Mouse (Mus musculus): Measurements from ENCODE around the gene Cstf2t. TPM values are rescaled to one million over a fixed set of nuclear protein-coding genes. Genes with fewer than 3 reads are reported as not detected.
A peak's percentile ranks its signal among the peaks of the same experiment; 100 is the strongest.

Cstf2t gene
- 26.7 and 29.9 TPM in 2 replicates for polyA plus RNA-seq (2012; ENCODE audit: insufficient read depth, insufficient read length, missing spikeins)

GRCm38 (mm10) chr19:31082662-31083429 lies at the start of gene Cstf2t:
Gene Cstf2t, plus strand, starts transcription at chr19:31082837.
- H3K27ac ChIP-seq (ENCODE audit: insufficient read depth, low read depth, low read length), result peak within 1 kb of the TSS; percentile 65

GRCm38 (mm10) chr19:31038951-31039350 lies 43.7 kb upstream of the Cstf2t start:
- no peak overlapping the region for H3K4me3 ChIP-seq (ENCODE audit: insufficient read depth, low read length)
- no peak overlapping the region for H3K27ac ChIP-seq (ENCODE audit: insufficient read depth, low read depth, low read length)
- TF ChIP-seq POLR2A (IDR thresholded peaks at IDR 0.05; ENCODE audit: borderline replicate concordance, low read depth, low read length) (no peak), CTCF (IDR thresholded peaks at IDR 0.05; ENCODE audit: low read depth, low read length) (no peak)
- no peaks in the 10 kb centered on the region for H3K4me1 ChIP-seq (ENCODE audit: control insufficient read depth, insufficient read depth, low read length)

More at GRCm38 (mm10) chr19:31082662-31083429, at the start of gene Cstf2t:
- TF ChIP-seq CTCF (IDR thresholded peaks at IDR 0.05; ENCODE audit: low read depth, low read length), result no peak
- no peak for TF ChIP-seq POLR2A (IDR thresholded peaks at IDR 0.05; ENCODE audit: borderline replicate concordance, low read depth, low read length)
- Histone ChIP-seq H3K4me3 (ENCODE audit: insufficient read depth, low read length) (peak within 1 kb of the TSS; percentile 96), H3K4me1 (ENCODE audit: control insufficient read depth, insufficient read depth, low read length) (peaks cover 6% of the 10 kb centered on the region; the same call in 1 of the 2 replicates)

- H3K4me1 ChIP-seq (ENCODE audit: control insufficient read depth, insufficient read depth, low read length), result no peaks in the 10 kb centered on the region
- H3K27ac ChIP-seq (ENCODE audit: insufficient read depth, low read depth, low read length), result no peak overlapping the region
- TF ChIP-seq CTCF (IDR thresholded peaks at IDR 0.05; ENCODE audit: low read depth, low read length), result no peak
- no peak for TF ChIP-seq POLR2A (IDR thresholded peaks at IDR 0.05; ENCODE audit: borderline replicate concordance, low read depth, low read length)
- H3K4me3 ChIP-seq (ENCODE audit: insufficient read depth, low read length), result no peak overlapping the region
Measured at GRCm38 (mm10) chr19:31040948-31041847, 41.4 kb upstream of the Cstf2t start.

- Histone ChIP-seq H3K4me3 (ENCODE audit: insufficient read depth, low read length) (no peak overlapping the region), H3K27ac (ENCODE audit: insufficient read depth, low read depth, low read length) (no peak overlapping the region), H3K4me1 (ENCODE audit: control insufficient read depth, insufficient read depth, low read length) (no peaks in the 10 kb centered on the region)
- TF ChIP-seq POLR2A (IDR thresholded peaks at IDR 0.05; ENCODE audit: borderline replicate concordance, low read depth, low read length) (no peak), CTCF (IDR thresholded peaks at IDR 0.05; ENCODE audit: low read depth, low read length) (no peak)
Measured at GRCm38 (mm10) chr19:31046601-31047000, 36.0 kb upstream of the Cstf2t start.

- Histone ChIP-seq H3K27ac (ENCODE audit: insufficient read depth, low read depth, low read length) (no peak overlapping the region), H3K4me1 (ENCODE audit: control insufficient read depth, insufficient read depth, low read length) (no peaks in the 10 kb centered on the region), H3K4me3 (ENCODE audit: insufficient read depth, low read length) (no peak overlapping the region)
- no peak for TF ChIP-seq CTCF (IDR thresholded peaks at IDR 0.05; ENCODE audit: low read depth, low read length)
- TF ChIP-seq POLR2A (IDR thresholded peaks at IDR 0.05; ENCODE audit: borderline replicate concordance, low read depth, low read length), result no peak
Measured at GRCm38 (mm10) chr19:31064740-31065139, 17.9 kb upstream of the Cstf2t start.

- no peak overlapping the region for H3K27ac ChIP-seq (ENCODE audit: insufficient read depth, low read depth, low read length)
- no peak overlapping the region for H3K4me3 ChIP-seq (ENCODE audit: insufficient read depth, low read length)
- H3K4me1 ChIP-seq (ENCODE audit: control insufficient read depth, insufficient read depth, low read length), result no peaks in the 10 kb centered on the region
- TF ChIP-seq CTCF (IDR thresholded peaks at IDR 0.05; ENCODE audit: low read depth, low read length) (no peak), POLR2A (IDR thresholded peaks at IDR 0.05; ENCODE audit: borderline replicate concordance, low read depth, low read length) (no peak)
Measured at GRCm38 (mm10) chr19:31065206-31065781, 17.3 kb upstream of the Cstf2t start.

- TF ChIP-seq CTCF (IDR thresholded peaks at IDR 0.05; ENCODE audit: low read depth, low read length) (no peak), POLR2A (IDR thresholded peaks at IDR 0.05; ENCODE audit: borderline replicate concordance, low read depth, low read length) (no peak)
- no peak overlapping the region for H3K4me3 ChIP-seq (ENCODE audit: insufficient read depth, low read length)
- H3K27ac ChIP-seq (ENCODE audit: insufficient read depth, low read depth, low read length), result no peak overlapping the region
- no peaks in the 10 kb centered on the region for H3K4me1 ChIP-seq (ENCODE audit: control insufficient read depth, insufficient read depth, low read length)
Measured at GRCm38 (mm10) chr19:31073959-31074716, 8.5 kb upstream of the Cstf2t start.

GRCm38 (mm10) chr19:31074717-31075063 lies 7.9 kb upstream of the Cstf2t start:
- no peak overlapping the region for H3K27ac ChIP-seq (ENCODE audit: insufficient read depth, low read depth, low read length)
- TF ChIP-seq CTCF (IDR thresholded peaks at IDR 0.05; ENCODE audit: low read depth, low read length) (no peak), POLR2A (IDR thresholded peaks at IDR 0.05; ENCODE audit: borderline replicate concordance, low read depth, low read length) (no peak)
- no peaks in the 10 kb centered on the region for H3K4me1 ChIP-seq (ENCODE audit: control insufficient read depth, insufficient read depth, low read length)
- no peak overlapping the region for H3K4me3 ChIP-seq (ENCODE audit: insufficient read depth, low read length)

GRCm38 (mm10) chr19:31076106-31076505 lies 6.5 kb upstream of the Cstf2t start:
- no peak for TF ChIP-seq CTCF (IDR thresholded peaks at IDR 0.05; ENCODE audit: low read depth, low read length)
- no peak for TF ChIP-seq POLR2A (IDR thresholded peaks at IDR 0.05; ENCODE audit: borderline replicate concordance, low read depth, low read length)

More at GRCm38 (mm10) chr19:31076106-31076505, 6.5 kb upstream of the Cstf2t start:
- no peaks in the 10 kb centered on the region for H3K4me1 ChIP-seq (ENCODE audit: control insufficient read depth, insufficient read depth, low read length)
- H3K4me3 ChIP-seq (ENCODE audit: insufficient read depth, low read length), result no peak overlapping the region
- H3K27ac ChIP-seq (ENCODE audit: insufficient read depth, low read depth, low read length), result no peak overlapping the region

All from bone marrow macrophage, adult 2 months (primary cell).